Mouse (Mus musculus) kidney, adult 18-20 months (tissue): ENCODE results near the gene Nucks1.

Experiments
- DNase-seq: peaks from one replicate; pipeline ENCODE4 v3.0.0; 2021

The Nucks1 gene

GRCm38 (mm10) chr1:131922100-131922499, 11.8 kb downstream of the Nucks1 start:
- DNase-seq: no peak

GRCm38 (mm10) chr1:131933471-131933870, 23.1 kb downstream of the Nucks1 start:
- DNase-seq: no peak

DNA sequence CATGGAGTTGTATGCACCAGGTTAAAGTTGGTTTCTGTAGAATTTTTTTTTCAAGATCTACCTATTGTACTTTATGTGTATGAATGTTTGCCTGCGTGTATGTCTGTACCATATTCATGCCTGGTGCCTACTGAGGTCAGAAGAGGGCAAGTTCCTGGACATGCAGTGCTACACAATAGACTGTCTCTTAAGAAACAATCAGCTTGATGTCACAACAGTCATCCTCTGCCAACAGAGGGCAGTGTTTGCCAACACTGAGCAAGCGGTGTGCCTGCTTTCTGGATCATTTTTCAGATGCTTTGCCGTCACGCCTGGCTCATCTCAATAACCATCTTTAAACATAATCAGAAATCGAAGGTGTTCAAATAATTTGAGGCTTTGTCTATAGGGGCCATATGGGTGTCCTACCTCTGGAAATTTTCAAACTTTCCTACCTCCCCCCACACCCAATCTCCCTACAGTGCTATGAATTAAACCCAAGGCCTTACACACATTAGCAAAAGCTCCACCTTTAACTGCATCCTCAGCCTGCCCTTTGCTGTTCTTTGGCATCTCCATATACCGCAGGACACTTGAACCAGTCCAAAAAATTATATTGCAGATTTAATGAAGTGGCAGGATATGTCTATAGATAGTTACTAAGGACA, 27.4 kb downstream of the Nucks1 start:
- peak; percentile 78 for DNase-seq

GRCm38 (mm10) chr1:131938811-131939210, 28.5 kb downstream of the Nucks1 start:
- no peak for DNase-seq

DNA sequence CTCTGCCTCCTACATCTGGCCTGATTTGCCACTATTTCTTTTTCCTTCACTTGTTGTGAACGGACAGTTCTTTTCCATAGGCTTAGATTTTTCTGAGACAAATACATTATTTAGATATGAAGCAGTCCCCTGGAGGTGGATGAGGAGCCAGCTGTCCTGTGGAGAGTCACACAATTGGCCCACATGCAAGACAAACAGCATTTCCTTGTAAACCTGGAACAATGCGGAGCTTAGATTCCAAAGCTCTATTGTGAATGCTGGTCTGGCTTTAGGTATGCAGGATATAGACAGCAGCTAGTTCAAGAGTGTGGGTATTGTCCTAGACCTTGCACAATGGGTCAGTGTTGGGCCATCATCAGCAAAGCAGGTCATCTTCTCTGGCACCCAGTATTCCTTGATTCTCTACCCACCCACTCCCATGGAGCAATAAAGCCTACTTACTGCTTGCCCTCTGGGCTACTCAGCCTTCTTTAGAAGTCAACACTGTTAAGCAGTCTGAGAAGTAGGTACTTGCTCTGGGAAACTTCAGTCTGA, 30.4 kb downstream of the Nucks1 start:
- no peak for DNase-seq

- no peak for DNase-seq
These were observed 31.2 kb downstream of the Nucks1 start for GRCm38 (mm10) chr1:131941501-131941900.

DNA sequence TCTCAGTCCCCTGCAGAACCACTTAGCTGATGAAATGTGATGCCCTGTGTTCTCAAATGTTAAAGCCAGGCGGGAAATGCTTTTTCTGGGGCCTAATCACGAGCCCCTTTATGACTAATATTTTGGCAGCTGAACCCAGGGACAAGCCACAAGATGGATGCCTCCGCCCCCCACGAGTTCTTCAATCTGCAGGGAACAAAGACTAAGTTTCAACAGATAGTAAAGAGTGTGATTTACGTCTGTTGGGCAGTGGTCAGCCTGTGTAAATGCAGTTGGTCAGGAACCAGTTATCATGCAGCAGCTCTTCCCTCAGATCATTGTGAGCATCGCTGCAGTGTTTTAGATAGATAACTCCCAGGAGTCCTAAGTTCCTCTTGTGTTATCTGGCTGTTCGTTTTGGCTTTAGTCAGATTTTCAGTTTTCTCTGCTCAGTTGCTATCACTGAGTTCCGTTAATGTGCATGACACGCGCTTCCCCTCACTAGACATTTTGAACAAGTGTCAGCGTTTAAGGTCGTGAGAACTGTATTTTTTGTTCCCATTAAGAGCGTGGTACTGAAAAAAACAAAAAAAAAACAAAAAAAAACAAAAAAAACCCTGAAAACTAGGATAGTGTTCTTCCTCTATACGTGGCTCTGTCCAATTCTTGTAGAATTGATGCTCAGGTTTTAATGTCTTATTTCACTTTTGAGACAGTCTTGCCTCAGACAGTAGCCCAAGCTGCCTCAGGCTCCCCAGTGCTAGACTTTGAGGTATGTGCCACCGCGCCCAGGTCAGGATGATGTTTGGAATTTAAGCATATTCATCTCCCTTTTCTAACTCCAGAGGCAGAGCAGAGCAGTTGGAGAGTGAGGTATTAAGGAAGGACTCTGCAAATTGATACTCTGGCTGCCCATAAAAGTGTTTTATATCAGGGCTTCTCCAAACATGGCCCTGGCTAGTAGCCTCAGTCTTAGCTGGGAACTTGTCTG, 32.6 kb downstream of the Nucks1 start:
- no peak for DNase-seq

- no peak for DNase-seq
These were observed 35.5 kb downstream of the Nucks1 start for GRCm38 (mm10) chr1:131945674-131946440.

- DNase-seq: no peak
These were observed 36.3 kb downstream of the Nucks1 start for GRCm38 (mm10) chr1:131946462-131947215.

DNA sequence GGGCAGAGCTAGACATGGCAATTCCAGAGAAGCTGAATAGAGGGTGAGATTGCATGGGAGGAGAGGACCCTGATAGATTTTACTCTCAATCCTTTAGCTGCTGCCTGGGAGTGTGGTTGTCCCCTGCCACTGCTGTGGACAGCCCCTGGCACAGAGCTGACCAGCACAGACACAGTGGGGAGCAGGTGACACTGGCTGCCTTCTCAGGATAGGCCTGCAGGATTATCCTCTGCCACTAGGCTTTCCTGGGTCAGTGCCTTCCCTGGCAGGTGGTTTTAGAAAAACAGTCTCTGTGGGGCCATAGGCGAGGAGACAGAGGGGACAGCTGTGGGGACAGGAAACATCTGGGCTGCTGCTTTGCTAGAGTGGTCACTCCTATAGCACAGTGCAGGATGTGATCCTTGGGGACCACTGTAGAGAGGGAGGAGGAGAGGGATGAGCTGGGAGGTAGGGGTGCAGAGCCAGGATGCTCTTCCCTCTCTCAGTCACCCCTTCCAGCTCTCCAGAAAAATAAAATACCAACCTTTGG, 37.7 kb downstream of the Nucks1 start:
- DNase-seq: no peak

- no peak for DNase-seq
These were observed 44.0 kb downstream of the Nucks1 start for GRCm38 (mm10) chr1:131954242-131954865.

DNA sequence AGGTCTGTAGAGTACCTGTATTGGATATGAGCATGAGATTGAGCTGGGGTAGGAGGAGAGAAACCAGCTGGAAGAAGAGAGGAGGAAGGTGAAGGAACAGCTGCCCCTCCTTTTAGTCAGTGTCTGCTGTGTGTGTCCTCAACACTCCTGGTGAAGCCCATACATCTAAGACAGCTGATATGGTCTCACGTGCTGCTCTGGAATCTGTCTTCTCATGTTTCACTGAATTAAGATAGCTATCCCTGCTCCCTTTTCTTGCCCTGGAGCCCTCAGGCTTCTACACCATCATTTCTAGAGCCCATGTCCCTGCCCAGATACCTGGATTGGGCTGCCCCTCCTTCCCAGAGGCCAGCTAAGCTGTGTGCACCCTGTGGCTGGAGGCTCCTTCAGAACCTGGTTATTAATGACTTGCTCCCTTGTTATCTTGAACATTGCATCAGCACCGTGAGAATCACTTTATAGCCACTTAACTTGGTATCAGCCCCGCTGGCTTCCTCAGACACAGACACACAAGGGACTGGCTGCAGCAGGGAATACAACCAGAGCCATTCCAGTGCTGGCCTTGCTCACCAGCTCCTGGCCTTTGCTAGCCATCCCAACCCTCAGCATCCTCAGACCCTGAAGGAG, 44.9 kb downstream of the Nucks1 start:
- no peak for DNase-seq

GRCm38 (mm10) chr1:131957416-131957815, 47.1 kb downstream of the Nucks1 start:
- no peak for DNase-seq

GRCm38 (mm10) chr1:131961004-131961403, 50.7 kb downstream of the Nucks1 start:
- no peak for DNase-seq

- peak; percentile 80 for DNase-seq
These were observed 52.3 kb downstream of the Nucks1 start, which contains the start of gene Slc45a3 for GRCm38 (mm10) chr1:131962606-131963084. Slc45a3 (plus strand) TSS chr1:131962967.

- DNase-seq: peak; percentile 74
These were observed 53.0 kb downstream of the Nucks1 start for GRCm38 (mm10) chr1:131963085-131963951.

DNA sequence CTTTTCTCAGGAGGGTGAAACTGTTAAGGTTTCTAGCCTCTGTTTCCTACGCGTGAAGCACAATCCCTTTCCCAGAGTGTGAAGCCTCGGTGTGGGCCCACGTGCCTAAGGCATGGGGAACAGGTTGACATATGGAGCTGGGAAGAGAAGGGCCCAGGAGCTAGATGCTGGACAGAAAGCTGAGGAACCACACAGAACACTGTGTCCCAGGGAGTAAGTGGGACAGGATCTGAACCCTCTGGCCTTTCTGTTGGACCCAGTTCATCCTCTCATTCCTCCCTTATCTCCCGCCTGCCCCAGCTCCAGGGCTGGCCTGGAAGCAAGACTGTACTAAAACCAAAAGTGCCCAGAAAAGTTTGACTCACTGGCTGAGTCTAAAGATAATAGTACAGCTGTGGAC, 53.8 kb downstream of the Nucks1 start:
- DNase-seq: no peak

DNA sequence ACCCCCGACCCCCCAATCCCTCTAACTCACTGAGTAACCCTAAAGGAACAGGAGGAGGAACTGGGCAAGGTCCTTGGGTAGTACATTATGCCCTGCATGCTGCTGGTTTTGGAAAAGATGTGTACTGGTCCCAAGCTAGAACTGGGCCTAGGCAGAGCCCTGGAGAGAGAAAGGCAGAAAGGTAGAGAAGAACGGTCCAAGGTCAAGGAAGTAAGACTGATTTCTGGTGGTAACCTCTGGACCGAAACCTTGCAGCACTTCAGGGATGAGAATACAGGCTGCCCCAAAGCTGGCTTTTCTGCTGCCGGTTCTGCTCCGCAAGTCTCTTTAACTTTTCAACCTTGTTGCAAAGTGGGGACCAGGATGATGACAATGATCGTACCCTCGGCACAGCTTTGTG, 54.2 kb downstream of the Nucks1 start:
- DNase-seq: no peak

DNA sequence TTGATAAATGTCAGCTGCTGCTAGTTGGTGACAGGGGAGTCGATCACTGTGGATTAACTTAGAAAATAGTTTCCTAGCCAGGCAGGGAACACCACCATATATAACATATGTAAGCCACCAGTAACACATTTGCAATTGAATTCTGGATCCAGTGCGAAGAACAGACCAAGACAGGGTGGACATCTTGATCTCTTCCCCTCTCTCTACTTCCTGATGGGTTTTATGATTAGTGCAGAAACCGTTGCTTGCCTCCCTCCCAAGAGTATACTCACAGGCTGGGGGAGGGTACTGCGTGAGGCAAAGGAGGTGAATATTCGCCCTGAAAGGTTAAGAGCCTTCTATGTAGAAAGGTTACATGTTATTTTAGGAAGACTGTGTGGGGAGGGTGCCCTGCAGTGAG, 55.5 kb downstream of the Nucks1 start:
- DNase-seq: no peak

DNA sequence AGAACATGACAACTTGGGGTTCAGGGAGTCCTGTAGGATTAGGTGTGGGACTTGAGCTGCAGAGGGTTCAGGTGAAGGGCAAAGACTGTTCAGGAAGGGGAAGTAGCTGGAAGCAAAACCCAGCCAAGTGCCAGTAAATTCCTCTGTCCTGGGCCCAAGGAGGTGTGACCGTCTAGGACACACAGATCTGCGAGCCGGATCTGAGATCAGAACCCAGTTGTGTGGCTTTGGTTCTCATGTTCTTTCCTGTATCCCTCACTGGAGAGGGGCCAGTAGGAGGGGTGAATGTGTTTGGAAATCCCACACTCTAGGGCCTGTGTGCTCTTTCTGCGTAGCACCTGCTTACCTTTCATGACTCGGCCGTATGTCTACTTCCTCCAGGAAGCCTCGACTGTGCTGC, 57.0 kb downstream of the Nucks1 start:
- peak; percentile 44 for DNase-seq
